Mouse (Mus musculus): ENCODE measurements at regions not wholly inside any gene's neighbourhood (a gene's known extent, or its start where the extent isn't known, plus 50 kb on each side); places are given as distances from the start of the nearest gene placed in this dataset.

- no peaks in the 10 kb centered on the region for H3K27me3 ChIP-seq (ENCODE audit: control insufficient read depth, insufficient read depth, low read length)
- H3K36me3 ChIP-seq (ENCODE audit: control insufficient read depth, insufficient read depth, low read length), result no peaks in the 10 kb centered on the region
- no peak overlapping the region for H3K9ac ChIP-seq (ENCODE audit: low read depth, low read length)
- H3K4me1 ChIP-seq (ENCODE audit: control insufficient read depth, insufficient read depth, low read length), result no peaks in the 10 kb centered on the region
- no peaks in the 10 kb centered on the region for H3K79me2 ChIP-seq (ENCODE audit: control insufficient read depth, insufficient read depth, low read length)
- DNase-seq (ENCODE audit: extremely low read depth, low read depth, low spot score), result no peak
- TF ChIP-seq POLR2A (IDR thresholded peaks at IDR 0.05; ENCODE audit: extremely low read depth, insufficient read depth, low read length) (no peak), CTCF (IDR thresholded peaks at IDR 0.05; ENCODE audit: low read depth, low read length) (no peak)
- H3K4me3 ChIP-seq (ENCODE audit: insufficient read depth, low read depth, low read length), result no peak overlapping the region
- no peak overlapping the region for H3K27ac ChIP-seq (replicated peaks; ENCODE audit: insufficient read depth, low read depth, low read length)
- 94% methylated on average over 11 of the region's 11 CpGs for WGBS
These were observed 90.4 kb upstream of the Lsm6 start for GRCm38 (mm10) chr8:78911288-78911873.

GRCm38 (mm10) chr8:78912470-78912869 lies 91.5 kb upstream of the Lsm6 start:
- no peaks in the 10 kb centered on the region for H3K79me2 ChIP-seq (ENCODE audit: control insufficient read depth, insufficient read depth, low read length)
- no peak for TF ChIP-seq POLR2A (IDR thresholded peaks at IDR 0.05; ENCODE audit: extremely low read depth, insufficient read depth, low read length)
- TF ChIP-seq CTCF (IDR thresholded peaks at IDR 0.05; ENCODE audit: low read depth, low read length), result no peak
- 60% methylated on average over 5 of the region's 5 CpGs for WGBS

GRCm38 (mm10) chr8:78913823-78914222 lies 92.9 kb upstream of the Lsm6 start:
- 92% methylated on average over 5 of the region's 5 CpGs for WGBS

More at GRCm38 (mm10) chr8:78912470-78912869, 91.5 kb upstream of the Lsm6 start:
- Histone ChIP-seq H3K27me3 (ENCODE audit: control insufficient read depth, insufficient read depth, low read length) (no peaks in the 10 kb centered on the region), H3K9ac (ENCODE audit: low read depth, low read length) (no peak overlapping the region), H3K4me1 (ENCODE audit: control insufficient read depth, insufficient read depth, low read length) (no peaks in the 10 kb centered on the region), H3K36me3 (ENCODE audit: control insufficient read depth, insufficient read depth, low read length) (no peaks in the 10 kb centered on the region), H3K27ac (replicated peaks; ENCODE audit: insufficient read depth, low read depth, low read length) (no peak overlapping the region), H3K4me3 (ENCODE audit: insufficient read depth, low read depth, low read length) (no peak overlapping the region)
- DNase-seq (ENCODE audit: extremely low read depth, low read depth, low spot score), result no peak

GRCm38 (mm10) chr8:78930610-78931397 lies 97.4 kb upstream of the Zfp827 start:
- Histone ChIP-seq H3K27me3 (ENCODE audit: control insufficient read depth, insufficient read depth, low read length) (no peaks in the 10 kb centered on the region), H3K9ac (ENCODE audit: low read depth, low read length) (no peak overlapping the region), H3K27ac (replicated peaks; ENCODE audit: insufficient read depth, low read depth, low read length) (no peak overlapping the region), H3K4me1 (ENCODE audit: control insufficient read depth, insufficient read depth, low read length) (no peaks in the 10 kb centered on the region), H3K4me3 (ENCODE audit: insufficient read depth, low read depth, low read length) (no peak overlapping the region), H3K36me3 (ENCODE audit: control insufficient read depth, insufficient read depth, low read length) (no peaks in the 10 kb centered on the region), H3K79me2 (ENCODE audit: control insufficient read depth, insufficient read depth, low read length) (no peaks in the 10 kb centered on the region)
- DNase-seq (ENCODE audit: extremely low read depth, low read depth, low spot score), result no peak
- WGBS, result 79% methylated on average over 9 of the region's 9 CpGs
- TF ChIP-seq CTCF (IDR thresholded peaks at IDR 0.05; ENCODE audit: low read depth, low read length), result no peak
- TF ChIP-seq POLR2A (IDR thresholded peaks at IDR 0.05; ENCODE audit: extremely low read depth, insufficient read depth, low read length), result no peak

More at GRCm38 (mm10) chr8:78913823-78914222, 92.9 kb upstream of the Lsm6 start:
- Histone ChIP-seq H3K27ac (replicated peaks; ENCODE audit: insufficient read depth, low read depth, low read length) (no peak overlapping the region), H3K4me1 (ENCODE audit: control insufficient read depth, insufficient read depth, low read length) (no peaks in the 10 kb centered on the region), H3K4me3 (ENCODE audit: insufficient read depth, low read depth, low read length) (no peak overlapping the region), H3K27me3 (ENCODE audit: control insufficient read depth, insufficient read depth, low read length) (no peaks in the 10 kb centered on the region), H3K79me2 (ENCODE audit: control insufficient read depth, insufficient read depth, low read length) (no peaks in the 10 kb centered on the region), H3K36me3 (ENCODE audit: control insufficient read depth, insufficient read depth, low read length) (no peaks in the 10 kb centered on the region), H3K9ac (ENCODE audit: low read depth, low read length) (no peak overlapping the region)
- no peak for TF ChIP-seq POLR2A (IDR thresholded peaks at IDR 0.05; ENCODE audit: extremely low read depth, insufficient read depth, low read length)
- no peak for TF ChIP-seq CTCF (IDR thresholded peaks at IDR 0.05; ENCODE audit: low read depth, low read length)
- DNase-seq (ENCODE audit: extremely low read depth, low read depth, low spot score), result no peak

- no peak for DNase-seq (ENCODE audit: extremely low read depth, low read depth, low spot score)
- Histone ChIP-seq H3K27ac (replicated peaks; ENCODE audit: insufficient read depth, low read depth, low read length) (no peak overlapping the region), H3K4me1 (ENCODE audit: control insufficient read depth, insufficient read depth, low read length) (no peaks in the 10 kb centered on the region), H3K9ac (ENCODE audit: low read depth, low read length) (no peak overlapping the region), H3K79me2 (ENCODE audit: control insufficient read depth, insufficient read depth, low read length) (no peaks in the 10 kb centered on the region), H3K27me3 (ENCODE audit: control insufficient read depth, insufficient read depth, low read length) (no peaks in the 10 kb centered on the region), H3K4me3 (ENCODE audit: insufficient read depth, low read depth, low read length) (no peak overlapping the region), H3K36me3 (ENCODE audit: control insufficient read depth, insufficient read depth, low read length) (no peaks in the 10 kb centered on the region)
- WGBS, result 83% methylated on average over 6 of the region's 6 CpGs
- TF ChIP-seq POLR2A (IDR thresholded peaks at IDR 0.05; ENCODE audit: extremely low read depth, insufficient read depth, low read length) (no peak), CTCF (IDR thresholded peaks at IDR 0.05; ENCODE audit: low read depth, low read length) (no peak)
These were observed 96.2 kb upstream of the Zfp827 start for GRCm38 (mm10) chr8:78932069-78932468.

- no peak for TF ChIP-seq POLR2A (IDR thresholded peaks at IDR 0.05; ENCODE audit: extremely low read depth, insufficient read depth, low read length)
- TF ChIP-seq CTCF (IDR thresholded peaks at IDR 0.05; ENCODE audit: low read depth, low read length), result no peak
- no peak for DNase-seq (ENCODE audit: extremely low read depth, low read depth, low spot score)
- Histone ChIP-seq H3K27me3 (ENCODE audit: control insufficient read depth, insufficient read depth, low read length) (no peaks in the 10 kb centered on the region), H3K4me3 (ENCODE audit: insufficient read depth, low read depth, low read length) (no peak overlapping the region), H3K4me1 (ENCODE audit: control insufficient read depth, insufficient read depth, low read length) (no peaks in the 10 kb centered on the region), H3K36me3 (ENCODE audit: control insufficient read depth, insufficient read depth, low read length) (no peaks in the 10 kb centered on the region), H3K27ac (replicated peaks; ENCODE audit: insufficient read depth, low read depth, low read length) (no peak overlapping the region), H3K9ac (ENCODE audit: low read depth, low read length) (no peak overlapping the region), H3K79me2 (ENCODE audit: control insufficient read depth, insufficient read depth, low read length) (no peaks in the 10 kb centered on the region)
- WGBS, result 25% methylated on average over 2 of the region's 2 CpGs
These were observed 88.2 kb upstream of the Zfp827 start for GRCm38 (mm10) chr8:78940049-78940448.
